Mouse (Mus musculus) limb, embryonic 11.5 days (tissue): ENCODE measurements around the gene Cadm1. TPM values are rescaled to one million over a fixed set of nuclear protein-coding genes. Genes with fewer than 3 reads are reported as not detected.

Experiments used
- ATAC-seq: fragments of 200-750 bp; cut with Nextera tagmentation; 2 replicates; pipeline ENCODE4 v1.8.0; 2017; ENCODE audit warnings: low read depth; ENCODE audit not compliant: insufficient number of reproducible peaks, low FRiP score, low TSS enrichment
- DNase-seq: peaks from one replicate; pipeline ENCODE4 v3.0.0-alpha.2; 2015; ENCODE audit warnings: low spot score
- H3K27ac ChIP-seq: fragments of 300-500 bp; sonication (generic); replicated peaks from 2 replicates; pipeline ENCODE4 v1.5.1; 2014; ENCODE audit warnings: low read depth, mild to moderate bottlenecking, low read length
- H3K27me3 ChIP-seq: fragments of 300-500 bp; sonication (generic); 2 replicates; pipeline ENCODE4 v1.6.1; 2014; ENCODE audit warnings: mild to moderate bottlenecking, low read length, mixed read lengths; ENCODE audit not compliant: control insufficient read depth, insufficient read depth
- H3K36me3 ChIP-seq: fragments of 300-500 bp; sonication (generic); 2 replicates; pipeline ENCODE4 v1.6.1; 2014; ENCODE audit warnings: mild to moderate bottlenecking, low read length, moderate library complexity, mixed read lengths; ENCODE audit not compliant: control insufficient read depth, insufficient read depth
- H3K4me1 ChIP-seq: fragments of 300-500 bp; sonication (generic); 2 replicates; pipeline ENCODE4 v1.6.1; 2014; ENCODE audit warnings: low read length, mixed read lengths; ENCODE audit not compliant: control insufficient read depth, insufficient read depth
- H3K4me2 ChIP-seq: fragments of 300-500 bp; sonication (generic); 2 replicates; pipeline ENCODE4 v1.6.1; 2014; ENCODE audit warnings: low read depth, mild to moderate bottlenecking, moderate library complexity; ENCODE audit not compliant: severe bottlenecking
- H3K4me3 ChIP-seq: fragments of 300-500 bp; sonication (generic); 2 replicates; pipeline ENCODE4 v1.5.1; 2014; ENCODE audit warnings: low read depth, low read length
- H3K9ac ChIP-seq: fragments of 300-500 bp; sonication (generic); 2 replicates; pipeline ENCODE4 v1.6.1; 2014; ENCODE audit warnings: mild to moderate bottlenecking, low read length
- H3K9me3 ChIP-seq: fragments of 300-500 bp; sonication (generic); 2 replicates; pipeline ENCODE4 v1.6.1; 2016; ENCODE audit warnings: low read length; ENCODE audit not compliant: control insufficient read depth
- WGBS: fragments of 180-500 bp; shearing (Covaris S2); extraction: QIAGEN DNeasy Blood & Tissue Kit; methylation state at CpG from one replicate; pipeline ENCODE4 v1.1.7; 2014; 5-methylcytosine and 5-hydroxymethylcytosine counted together
- polyA plus RNA-seq: library from polyadenylated mRNA; unstranded; fragments of >200 nt; fragmentation: Nextera tagmentation; extraction: Ambion mirVana; gene quantifications from 2 replicates; pipeline ENCODE4 v1.2.1, GENCODE M21; 2014

Cadm1 gene
- polyA plus RNA-seq, 1 experiment from 2014 or later = 57.3 TPM

DNA sequence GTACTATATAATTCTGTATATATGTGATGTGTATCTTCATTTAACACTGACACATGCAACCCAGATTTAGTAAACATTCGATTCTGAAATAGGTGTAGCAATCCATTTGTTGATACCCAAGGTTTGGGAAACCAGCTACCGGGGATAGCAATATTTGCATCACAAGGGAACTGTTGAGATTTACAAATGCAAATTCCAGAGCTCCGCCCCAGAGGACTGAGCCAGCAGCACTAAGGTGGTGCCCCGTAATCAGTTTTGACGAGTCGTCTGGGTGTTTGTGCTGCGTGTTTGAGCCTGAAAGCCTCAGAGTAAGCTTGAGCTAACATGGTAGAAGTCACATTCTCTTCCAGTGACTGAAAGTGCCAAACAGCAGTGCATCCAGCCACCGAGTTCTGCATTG, 15.7 kb upstream of the Cadm1 start:
- H3K27me3 ChIP-seq = no peaks in the 10 kb centered on the region
- no peak overlapping the region for H3K27ac ChIP-seq
- WGBS = 18% methylated on average over 8 of the region's 8 CpGs
- no peak overlapping the region for H3K9ac ChIP-seq
- no peaks in the 10 kb centered on the region for H3K4me1 ChIP-seq
- no peaks in the 10 kb centered on the region for H3K9me3 ChIP-seq
- no peaks in the 10 kb centered on the region for H3K36me3 ChIP-seq
- ATAC-seq = no peak
- H3K4me2 ChIP-seq = no peak overlapping the region
- no peak for DNase-seq
- H3K4me3 ChIP-seq = no peak overlapping the region

DNA sequence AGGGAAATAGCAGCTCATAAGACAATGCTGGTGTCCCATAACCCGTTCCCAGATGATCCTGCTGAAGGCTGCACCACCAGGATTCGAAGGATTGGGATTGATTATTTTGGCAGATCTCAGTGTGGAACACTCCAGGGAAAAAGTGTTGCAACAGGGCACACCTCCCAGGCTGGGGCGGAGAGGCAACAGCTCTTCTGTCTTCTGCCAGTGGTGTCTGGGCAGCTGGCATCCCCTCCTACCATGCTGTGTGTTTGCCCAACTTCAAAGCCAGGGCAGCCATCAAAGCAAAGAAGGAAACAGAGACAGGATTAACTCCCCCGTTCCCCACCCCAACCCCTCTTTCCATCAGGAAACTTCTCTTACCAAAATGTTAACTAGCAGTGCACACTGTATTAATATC, 13.7 kb upstream of the Cadm1 start:
- Histone ChIP-seq H3K4me1 (no peaks in the 10 kb centered on the region), H3K27ac (no peak overlapping the region), H3K4me2 (no peak overlapping the region), H3K9ac (no peak overlapping the region), H3K4me3 (no peak overlapping the region), H3K36me3 (no peaks in the 10 kb centered on the region), H3K9me3 (no peaks in the 10 kb centered on the region), H3K27me3 (no peaks in the 10 kb centered on the region)
- WGBS = 45% methylated on average over 4 of the region's 4 CpGs
- no peak for ATAC-seq
- no peak for DNase-seq

DNA sequence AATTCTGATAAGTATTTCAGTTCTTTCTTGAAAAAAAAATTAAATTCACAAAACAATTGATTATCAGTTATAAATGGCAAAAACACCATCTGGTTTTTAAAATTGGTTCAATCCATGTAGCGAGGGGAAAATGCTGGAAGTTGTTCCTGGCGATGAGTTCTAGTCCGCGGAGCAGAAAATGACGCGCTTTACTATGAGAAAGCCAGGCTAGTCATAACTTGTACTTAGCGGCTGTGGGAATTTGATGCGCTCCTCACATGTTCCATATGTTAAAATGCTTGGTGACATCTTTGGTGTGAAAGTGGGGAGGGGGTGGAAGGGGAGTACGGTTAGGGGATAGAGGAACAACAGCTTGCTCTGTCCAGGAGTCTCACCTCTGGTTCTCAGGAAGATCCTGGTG, 2.7 kb upstream of the Cadm1 start:
- DNase-seq (no peak), ATAC-seq (no peak)
- no peaks in the 10 kb centered on the region for H3K36me3 ChIP-seq
- no peak overlapping the region for H3K4me2 ChIP-seq
- H3K9ac ChIP-seq = no peak overlapping the region
- no peak overlapping the region for H3K27ac ChIP-seq
- WGBS = 92% methylated on average over 9 of the region's 9 CpGs
- H3K9me3 ChIP-seq = no peaks in the 10 kb centered on the region
- H3K4me3 ChIP-seq = no peak overlapping the region
- H3K4me1 ChIP-seq = peaks cover under 1% of the 10 kb centered on the region; the same call in 1 of the 2 replicates
- no peaks in the 10 kb centered on the region for H3K27me3 ChIP-seq

DNA sequence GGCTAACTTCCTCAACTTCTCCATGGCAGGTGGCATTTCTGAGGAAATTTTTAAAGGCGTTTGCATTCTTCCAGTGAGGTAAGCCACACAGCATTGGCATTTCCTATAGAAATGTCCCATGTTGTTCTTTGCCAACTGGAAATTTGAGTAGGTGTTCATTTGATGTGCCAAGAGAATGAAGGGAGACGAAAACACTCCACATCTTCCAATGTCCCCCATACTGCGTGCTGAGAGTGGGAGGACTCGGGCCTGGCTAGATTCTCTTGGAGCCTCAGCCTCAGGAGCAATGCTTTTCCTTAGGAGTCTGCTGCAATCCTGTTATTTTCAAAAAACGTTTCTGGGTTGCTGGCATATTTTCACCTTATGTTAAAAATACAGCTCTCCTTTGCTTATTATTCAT, 2.2 kb upstream of the Cadm1 start:
- ATAC-seq (no peak), DNase-seq (no peak)
- Histone ChIP-seq H3K9me3 (no peaks in the 10 kb centered on the region), H3K27me3 (no peaks in the 10 kb centered on the region), H3K4me2 (no peak overlapping the region), H3K27ac (no peak overlapping the region), H3K9ac (no peak overlapping the region), H3K36me3 (no peaks in the 10 kb centered on the region), H3K4me3 (no peak overlapping the region), H3K4me1 (peaks cover 5% of the 10 kb centered on the region; the same call in 1 of the 2 replicates)
- 80% methylated on average over 5 of the region's 5 CpGs for whole genome bisulfite sequencing

GRCm38 (mm10) chr9:47529182-47529581, 791 bp upstream of the Cadm1 start:
- Histone ChIP-seq H3K4me3 (peak overlapping the region; percentile 64), H3K9ac (no peak overlapping the region), H3K27me3 (0 out of 2 replicates have a peak, but pooled peaks cover 3% of the 10 kb centered on the region), H3K9me3 (no peaks in the 10 kb centered on the region), H3K4me1 (peaks cover 11% of the 10 kb centered on the region; the same call in 1 of the 2 replicates), H3K36me3 (no peaks in the 10 kb centered on the region), H3K4me2 (peak overlapping the region; percentile 90), H3K27ac (no peak overlapping the region)
- no peak for DNase-seq
- WGBS = 5% methylated on average over 11 of the region's 11 CpGs
- no peak for ATAC-seq

DNA sequence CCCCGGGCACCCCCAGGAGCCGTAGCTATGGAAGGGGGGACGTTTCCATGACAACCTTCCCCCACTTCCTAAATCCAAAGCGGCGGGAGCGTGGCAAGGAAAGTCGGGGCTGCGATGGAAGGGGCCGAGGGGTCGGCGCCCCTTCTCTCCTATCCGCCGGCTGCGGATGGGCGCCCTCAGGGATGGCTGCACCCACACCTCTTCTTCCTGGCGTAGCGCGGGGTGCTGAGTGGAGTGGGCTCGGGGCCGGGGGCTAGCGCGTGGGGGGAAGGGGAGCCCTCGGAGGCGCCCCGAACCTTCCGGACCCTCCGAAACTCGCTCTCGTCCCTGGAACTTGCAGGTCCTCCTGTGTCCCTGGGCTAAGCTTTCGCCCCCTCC, 560 bp downstream of the Cadm1 start:
- H3K4me1 ChIP-seq = peaks cover 11% of the 10 kb centered on the region; the same call in 1 of the 2 replicates
- H3K9ac ChIP-seq = peak overlapping the region; percentile 85
- DNase-seq (no peak), ATAC-seq (peak; percentile 52)
- H3K27me3 ChIP-seq = 0 out of 2 replicates have a peak, but pooled peaks cover 3% of the 10 kb centered on the region
- peak overlapping the region; percentile 90 for H3K4me2 ChIP-seq
- no peaks in the 10 kb centered on the region for H3K36me3 ChIP-seq
- H3K9me3 ChIP-seq = no peaks in the 10 kb centered on the region
- under 1% methylated on average over 28 of the region's 30 CpGs for WGBS
- H3K4me3 ChIP-seq = peak overlapping the region; percentile 64
- peak overlapping the region; percentile 54 for H3K27ac ChIP-seq

DNA sequence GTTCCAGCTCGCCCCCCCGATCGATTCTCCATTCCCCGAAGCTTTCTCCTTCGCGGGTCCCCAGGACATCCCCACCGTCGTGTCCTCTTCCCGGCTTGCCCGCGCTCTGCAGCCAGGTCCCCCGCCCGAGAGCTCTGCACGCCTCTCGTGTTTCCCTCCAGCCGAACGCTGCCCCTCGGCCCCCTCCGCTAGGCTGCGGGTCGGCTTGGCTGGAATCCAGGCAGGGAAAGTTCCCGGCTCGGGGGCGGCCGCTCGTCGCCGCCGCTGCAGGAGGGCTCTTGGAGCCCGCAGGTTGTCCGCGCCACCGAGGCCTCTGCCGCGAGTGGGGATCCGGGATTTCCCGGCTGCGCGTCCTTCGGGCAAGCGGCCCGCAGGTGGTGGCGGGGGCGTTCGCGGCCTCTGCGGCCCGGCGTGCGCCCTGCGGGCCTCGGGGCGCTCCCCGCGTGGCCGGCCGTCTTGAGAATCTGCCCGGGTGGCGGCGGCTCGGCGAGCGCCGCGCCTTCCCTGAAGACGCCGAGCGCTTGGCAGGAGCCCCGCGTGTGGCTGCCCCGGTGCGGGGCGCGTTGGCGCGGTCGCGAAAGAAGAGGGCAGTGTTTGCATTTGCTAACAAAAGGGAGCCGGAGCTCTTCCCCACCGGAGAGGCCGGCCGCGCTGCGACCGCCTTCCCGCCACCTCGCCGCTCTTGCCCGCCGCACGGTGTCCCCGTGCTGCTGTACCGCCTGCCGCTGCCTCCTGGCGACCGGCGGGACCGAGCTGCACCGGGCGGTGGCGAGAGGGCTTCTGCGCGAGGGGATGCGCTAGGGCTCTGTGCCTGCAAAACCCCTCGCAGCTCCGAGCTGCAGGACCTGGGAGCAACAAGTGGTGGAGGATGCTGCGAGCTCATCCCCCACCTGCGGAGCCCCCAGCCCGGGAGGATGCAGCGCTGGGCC, 1.2 kb downstream of the Cadm1 start:
- Histone ChIP-seq H3K27ac (no peak overlapping the region), H3K4me1 (peaks cover 11% of the 10 kb centered on the region; the same call in 1 of the 2 replicates), H3K9ac (peak overlapping the region; percentile 85), H3K36me3 (no peaks in the 10 kb centered on the region), H3K9me3 (no peaks in the 10 kb centered on the region), H3K4me3 (peak overlapping the region; percentile 64), H3K4me2 (peak overlapping the region; percentile 90), H3K27me3 (0 out of 2 replicates have a peak, but pooled peaks cover 3% of the 10 kb centered on the region)
- DNase-seq = peak; percentile 78
- ATAC-seq = no peak; the same call in 1 of the 2 replicates
- WGBS = under 1% methylated on average over 108 of the region's 110 CpGs

DNA sequence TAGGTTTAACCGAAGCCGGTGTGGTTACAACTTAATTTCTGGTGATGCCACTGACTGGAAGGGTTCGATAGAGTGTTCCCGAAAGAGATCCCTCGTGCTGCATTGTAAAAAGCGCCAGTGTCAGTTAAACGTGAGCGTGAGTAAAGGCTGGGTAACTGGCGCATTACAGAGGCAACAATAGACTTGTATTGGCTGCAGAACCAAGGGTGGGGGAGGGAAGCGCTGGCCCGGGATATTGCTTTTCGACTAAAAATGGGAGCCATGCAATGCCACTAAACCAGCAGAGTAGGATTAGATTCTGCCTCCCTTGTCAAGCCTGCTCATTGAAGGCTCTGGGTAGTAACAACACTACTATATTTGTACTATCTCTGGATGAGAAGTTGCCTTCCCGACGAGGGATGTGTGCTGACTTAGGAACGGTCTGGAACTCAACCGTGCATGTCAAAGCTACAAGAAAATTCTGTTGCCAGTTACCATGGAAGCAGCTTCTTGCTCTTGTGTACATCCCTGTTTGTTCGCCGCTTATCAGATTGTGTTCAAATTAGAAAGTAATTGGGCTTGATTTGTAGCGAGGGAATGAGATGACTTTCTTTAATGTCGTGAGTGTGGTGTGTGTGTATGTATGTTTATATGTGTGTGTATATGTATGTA, 2.4 kb downstream of the Cadm1 start:
- H3K36me3 ChIP-seq = no peaks in the 10 kb centered on the region
- ATAC-seq (no peak), DNase-seq (peak; percentile 53)
- no peaks in the 10 kb centered on the region for H3K9me3 ChIP-seq
- H3K4me2 ChIP-seq = peak overlapping the region; percentile 90
- 0 out of 2 replicates have a peak, but pooled peaks cover 3% of the 10 kb centered on the region for H3K27me3 ChIP-seq
- no peak overlapping the region for H3K27ac ChIP-seq
- H3K4me1 ChIP-seq = peaks cover 11% of the 10 kb centered on the region; the same call in 1 of the 2 replicates
- H3K9ac ChIP-seq = peak overlapping the region; percentile 85
- WGBS = 5% methylated on average over 20 of the region's 20 CpGs
- peak overlapping the region; percentile 64 for H3K4me3 ChIP-seq
